Mouse (Mus musculus) heart, postnatal 0 days (tissue): ENCODE results near the gene Nfkb1. TPM values are rescaled to one million over a fixed set of nuclear protein-coding genes. Genes with fewer than 3 reads are reported as not detected.

Experiments used
- ATAC-seq: fragments of 200-750 bp; cut with Nextera tagmentation; 2 replicates; pipeline ENCODE4 v1.8.0; 2017; ENCODE audit warnings: low read depth, moderate number of reproducible peaks, moderate library complexity; ENCODE audit not compliant: insufficient read depth
- DNase-seq: peaks from one replicate; pipeline ENCODE4 v3.0.0-alpha.2; 2016; ENCODE audit warnings: low spot score
- H3K27ac ChIP-seq: fragments of 300-500 bp; sonication (generic); 2 replicates; pipeline ENCODE4 v1.5.1; 2014; ENCODE audit warnings: low read depth, mild to moderate bottlenecking
- H3K27me3 ChIP-seq: fragments of 300-500 bp; sonication (generic); 2 replicates; pipeline ENCODE4 v1.6.1; 2014; ENCODE audit warnings: low read length, mixed read lengths; ENCODE audit not compliant: control insufficient read depth, insufficient read depth
- H3K36me3 ChIP-seq: fragments of 300-500 bp; sonication (generic); replicated peaks from 2 replicates; pipeline ENCODE4 v1.6.1; 2014; ENCODE audit warnings: low read length, mixed read lengths; ENCODE audit not compliant: control insufficient read depth, insufficient read depth
- H3K4me1 ChIP-seq: fragments of 300-500 bp; sonication (generic); 2 replicates; pipeline ENCODE4 v1.6.1; 2014; ENCODE audit warnings: antibody characterized with exemption; ENCODE audit not compliant: control insufficient read depth, insufficient read depth
- H3K4me2 ChIP-seq: fragments of 300-500 bp; sonication (generic); 2 replicates; pipeline ENCODE4 v1.6.1; 2014; ENCODE audit warnings: low read depth, mild to moderate bottlenecking, low read length, moderate library complexity
- H3K4me3 ChIP-seq: fragments of 300-500 bp; sonication (generic); 2 replicates; pipeline ENCODE4 v1.5.1; 2014; ENCODE audit warnings: low read depth, low read length
- H3K9ac ChIP-seq: fragments of 300-500 bp; sonication (generic); replicated peaks from 2 replicates; pipeline ENCODE4 v1.6.1; 2014; ENCODE audit warnings: low read depth, low read length, mixed read lengths
- H3K9me3 ChIP-seq: fragments of 300-500 bp; sonication (generic); replicated peaks from 2 replicates; pipeline ENCODE4 v1.6.1; 2016; ENCODE audit warnings: low read length; ENCODE audit not compliant: control insufficient read depth
- CTCF ChIP-seq: IDR thresholded peaks from 2 replicates; pipeline ENCODE4 v1.5.1; 2016; ENCODE audit warnings: antibody characterized with exemption, control low read depth, low read depth
- EP300 ChIP-seq: IDR thresholded peaks from 2 replicates; pipeline ENCODE4 v1.6.1; 2016; ENCODE audit warnings: antibody characterized with exemption, low read depth
- WGBS: fragments of 180-500 bp; shearing (Covaris S2); extraction: QIAGEN DNeasy Blood & Tissue Kit; methylation state at CpG from one replicate; pipeline ENCODE4 v1.1.7; 2014; 5-methylcytosine and 5-hydroxymethylcytosine counted together
- polyA plus RNA-seq: library from polyadenylated mRNA; unstranded; fragments of >200 nt; fragmentation: Nextera tagmentation; extraction: Ambion mirVana; gene quantifications from 2 replicates; pipeline ENCODE4 v1.2.1, GENCODE M21; 2015
- total RNA-seq: library from RNA; depleted of rRNA; stranded (reverse); fragments of >200 nt; gene quantifications from 2 replicates; pipeline ENCODE4 v1.2.3, GENCODE M21; 2014; ENCODE audit warnings: low replicate concordance

Nfkb1 gene
- total and polyA plus RNA-seq, 2 experiments from 2014 or later = 12.5 to 61.7 TPM

DNA sequence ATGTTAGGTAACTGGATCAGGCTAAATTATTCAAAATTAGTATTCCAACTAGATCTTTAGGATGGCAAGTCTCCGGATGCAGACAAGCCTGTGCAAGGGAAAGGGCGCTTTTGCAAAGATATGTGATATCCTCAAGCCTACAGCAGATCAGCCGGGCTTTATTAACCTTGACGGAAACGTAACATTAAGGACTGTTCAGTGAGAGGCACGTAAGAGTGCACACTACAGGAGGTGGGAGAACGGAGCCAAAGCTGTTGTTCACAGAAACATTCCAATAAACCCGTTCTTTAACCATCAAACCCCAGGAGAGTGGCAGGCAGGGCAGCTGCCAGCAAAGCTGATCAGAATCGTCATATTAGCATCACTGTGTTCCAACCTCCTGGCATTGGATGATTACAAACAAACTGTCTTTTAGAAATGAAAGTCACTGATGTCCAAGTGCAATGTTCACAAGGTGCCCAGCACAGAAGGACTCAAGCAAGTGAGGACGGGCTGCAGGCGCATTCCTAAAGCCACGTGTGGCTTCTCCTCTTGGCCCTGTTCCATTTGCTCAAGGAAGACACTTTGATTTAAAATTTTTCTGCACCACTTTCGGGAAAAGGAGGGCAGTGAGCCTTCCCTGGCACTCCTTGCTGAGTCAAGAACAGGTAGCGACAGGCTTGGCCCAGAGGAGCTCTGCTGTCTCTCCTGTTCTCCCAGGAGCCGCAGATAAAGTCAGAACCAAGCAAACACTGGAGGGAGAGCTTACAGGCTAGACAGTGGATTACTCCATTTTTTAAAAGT lies 40.4 kb downstream of the Nfkb1 start:
- DNase-seq (no peak), ATAC-seq (no peak)
- H3K4me3 ChIP-seq = no peak overlapping the region
- no peak overlapping the region for H3K9ac ChIP-seq
- no peaks in the 10 kb centered on the region for H3K27me3 ChIP-seq
- no peaks in the 10 kb centered on the region for H3K4me1 ChIP-seq
- no peak for TF ChIP-seq CTCF
- TF ChIP-seq EP300 = no peak
- 75% methylated on average over 15 of the region's 15 CpGs for WGBS
- H3K27ac ChIP-seq = no peak overlapping the region
- no peaks in the 10 kb centered on the region for H3K9me3 ChIP-seq
- peaks cover 82% of the 10 kb centered on the region for H3K36me3 ChIP-seq
- H3K4me2 ChIP-seq = no peak overlapping the region

DNA sequence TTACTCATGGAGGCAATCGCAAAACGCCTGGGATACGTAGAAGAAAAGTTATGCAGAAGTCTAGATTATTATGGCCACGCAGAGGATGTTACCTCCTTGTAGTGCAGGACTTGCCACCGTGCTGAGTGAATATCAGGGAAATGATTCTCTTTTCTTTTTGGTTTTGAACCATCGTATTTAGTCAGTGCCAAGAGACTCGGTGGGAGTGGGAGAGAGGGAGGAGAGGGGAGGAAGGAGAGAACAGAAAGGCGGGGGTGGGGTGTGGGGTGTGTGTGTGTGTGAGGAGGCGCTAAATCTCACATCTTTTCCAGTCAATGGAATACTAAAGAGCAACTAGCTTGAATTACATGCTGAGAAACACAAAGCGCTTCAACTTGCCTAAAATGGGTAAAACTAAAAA lies 41.5 kb downstream of the Nfkb1 start:
- H3K4me1 ChIP-seq = no peaks in the 10 kb centered on the region
- H3K4me3 ChIP-seq = no peak overlapping the region
- no peak for TF ChIP-seq CTCF
- TF ChIP-seq EP300 = no peak
- no peak for DNase-seq
- H3K27ac ChIP-seq = no peak overlapping the region
- 83% methylated on average over 10 of the region's 10 CpGs for WGBS
- no peak overlapping the region for H3K4me2 ChIP-seq
- no peak overlapping the region for H3K9ac ChIP-seq
- no peaks in the 10 kb centered on the region for H3K9me3 ChIP-seq
- peaks cover 84% of the 10 kb centered on the region for H3K36me3 ChIP-seq
- ATAC-seq = no peak
- no peaks in the 10 kb centered on the region for H3K27me3 ChIP-seq

DNA sequence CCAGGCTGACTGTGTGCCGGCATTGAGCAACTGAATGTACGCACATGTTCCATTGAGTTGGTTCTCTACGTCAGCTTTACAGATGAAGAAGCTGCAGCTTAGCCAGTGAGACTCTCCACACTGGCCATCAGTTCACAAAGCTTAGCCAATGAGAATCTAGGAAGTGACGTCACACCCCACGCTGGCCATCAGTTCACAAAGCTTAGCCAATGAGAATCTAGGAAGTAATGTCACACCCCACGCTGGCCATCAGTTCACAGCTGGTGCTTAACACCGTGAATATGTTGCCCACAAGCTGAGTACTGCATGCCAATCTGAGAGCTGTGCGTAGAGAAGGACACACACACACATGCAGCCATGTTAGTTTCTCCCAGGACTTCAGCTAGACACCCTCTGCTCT lies 42.8 kb downstream of the Nfkb1 start:
- H3K27me3 ChIP-seq = no peaks in the 10 kb centered on the region
- no peak for DNase-seq
- TF ChIP-seq EP300 (no peak), CTCF (no peak)
- no peak overlapping the region for H3K4me2 ChIP-seq
- H3K4me1 ChIP-seq = no peaks in the 10 kb centered on the region
- peaks cover 82% of the 10 kb centered on the region for H3K36me3 ChIP-seq
- no peak for ATAC-seq
- no peak overlapping the region for H3K4me3 ChIP-seq
- no peak overlapping the region for H3K9ac ChIP-seq
- H3K27ac ChIP-seq = no peak overlapping the region
- 92% methylated on average over 8 of the region's 8 CpGs for WGBS
- H3K9me3 ChIP-seq = no peaks in the 10 kb centered on the region

DNA sequence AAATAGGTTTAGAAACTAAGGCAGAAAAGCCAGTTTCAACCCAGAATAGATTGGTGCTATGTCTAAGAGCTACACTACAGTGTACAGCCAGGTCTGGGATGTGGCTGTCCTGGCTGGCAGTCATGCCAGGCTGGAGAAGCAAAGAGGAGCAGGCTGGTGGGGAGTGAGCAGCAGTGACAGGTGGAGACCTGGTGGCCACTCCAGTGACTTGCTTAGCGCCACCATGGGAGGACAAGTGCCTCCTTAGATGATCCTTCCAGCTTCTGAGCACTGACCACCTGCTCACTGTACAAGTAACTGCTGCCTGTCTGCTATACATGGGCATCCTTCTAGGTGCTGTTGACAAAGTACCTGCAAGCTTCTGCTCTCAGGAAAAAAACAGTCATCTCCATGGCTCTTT lies 44.7 kb downstream of the Nfkb1 start:
- H3K4me1 ChIP-seq = 0 out of 2 replicates have a peak, but pooled peaks cover 8% of the 10 kb centered on the region
- 94% methylated on average over 1 of the region's 1 CpGs for WGBS
- no peak overlapping the region for H3K4me3 ChIP-seq
- ATAC-seq (no peak), DNase-seq (no peak)
- TF ChIP-seq CTCF (no peak), EP300 (no peak)
- no peaks in the 10 kb centered on the region for H3K27me3 ChIP-seq
- H3K36me3 ChIP-seq = peaks cover 70% of the 10 kb centered on the region
- H3K27ac ChIP-seq = no peak overlapping the region
- H3K9ac ChIP-seq = no peak overlapping the region
- H3K4me2 ChIP-seq = no peak overlapping the region
- H3K9me3 ChIP-seq = no peaks in the 10 kb centered on the region

- Histone ChIP-seq H3K27me3 (no peaks in the 10 kb centered on the region), H3K9ac (no peak overlapping the region), H3K4me3 (no peak overlapping the region), H3K4me2 (no peak overlapping the region), H3K27ac (no peak overlapping the region), H3K9me3 (no peaks in the 10 kb centered on the region), H3K4me1 (peaks cover 16% of the 10 kb centered on the region), H3K36me3 (peaks cover 66% of the 10 kb centered on the region)
- 89% methylated on average over 3 of the region's 3 CpGs for WGBS
- ATAC-seq (no peak), DNase-seq (no peak)
- no peak for TF ChIP-seq EP300
- TF ChIP-seq CTCF = no peak
These were observed 46.4 kb downstream of the Nfkb1 start for GRCm38 (mm10) chr3:135644971-135645370.

DNA sequence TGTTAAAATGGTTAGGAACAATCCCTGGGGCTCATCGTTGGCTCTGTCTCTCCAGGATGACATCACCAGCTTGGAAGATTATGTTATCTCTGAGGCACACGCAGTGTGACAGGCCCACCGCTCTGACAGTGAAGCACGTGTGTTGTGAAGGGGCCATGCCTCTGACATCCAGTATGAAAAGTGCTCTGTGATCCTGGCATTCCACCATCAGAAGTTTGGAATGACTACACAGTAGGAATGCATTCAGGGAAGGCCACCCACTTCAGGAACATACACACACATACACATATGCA lies 49.8 kb downstream of the Nfkb1 start:
- Histone ChIP-seq H3K9me3 (no peaks in the 10 kb centered on the region), H3K36me3 (peaks cover 44% of the 10 kb centered on the region), H3K4me1 (peaks cover 29% of the 10 kb centered on the region), H3K27ac (peak overlapping the region; percentile 64), H3K4me2 (no peak overlapping the region), H3K27me3 (no peaks in the 10 kb centered on the region), H3K4me3 (no peak overlapping the region), H3K9ac (no peak overlapping the region)
- DNase-seq (peak; percentile 57), ATAC-seq (peak; percentile 82)
- TF ChIP-seq CTCF (no peak), EP300 (no peak)
- 14% methylated on average over 4 of the region's 4 CpGs for WGBS
